Mouse (Mus musculus) neural tube, embryonic 13.5 days (tissue): Measurements from ENCODE around the gene Myo6. TPM values are rescaled to one million over a fixed set of nuclear protein-coding genes. Genes with fewer than 3 reads are reported as not detected.

Experiments
- ATAC-seq: fragments of 200-750 bp; cut with Nextera tagmentation; 2 replicates; pipeline ENCODE4 v1.8.0; 2017; ENCODE audit warnings: low read depth, mild to moderate bottlenecking, moderate TSS enrichment, moderate library complexity
- H3K27ac ChIP-seq: fragments of 300-500 bp; sonication (generic); replicated peaks from 2 replicates; pipeline ENCODE4 v1.5.1; 2015; ENCODE audit warnings: moderate library complexity, mild to moderate bottlenecking, inconsistent platforms
- H3K27me3 ChIP-seq: fragments of 300-500 bp; sonication (generic); 2 replicates; pipeline ENCODE4 v1.6.1; 2015; ENCODE audit warnings: mild to moderate bottlenecking, inconsistent platforms
- H3K36me3 ChIP-seq: fragments of 300-500 bp; sonication (generic); 2 replicates; pipeline ENCODE4 v1.6.1; 2015; ENCODE audit warnings: mild to moderate bottlenecking, inconsistent platforms
- H3K4me1 ChIP-seq: fragments of 300-500 bp; sonication (generic); replicated peaks from 2 replicates; pipeline ENCODE4 v1.6.1; 2015; ENCODE audit warnings: inconsistent platforms
- H3K4me2 ChIP-seq: fragments of 300-500 bp; sonication (generic); 2 replicates; pipeline ENCODE4 v1.6.1; 2015; ENCODE audit warnings: inconsistent platforms, mild to moderate bottlenecking, moderate library complexity
- H3K4me3 ChIP-seq: fragments of 300-500 bp; sonication (generic); 2 replicates; pipeline ENCODE4 v1.5.1; 2015; ENCODE audit warnings: mild to moderate bottlenecking, inconsistent platforms
- H3K9ac ChIP-seq: fragments of 300-500 bp; sonication (generic); 2 replicates; pipeline ENCODE4 v1.6.1; 2015; ENCODE audit warnings: moderate library complexity, mild to moderate bottlenecking, inconsistent platforms
- H3K9me3 ChIP-seq: fragments of 300-500 bp; sonication (generic); 2 replicates; pipeline ENCODE4 v1.6.1; 2016; ENCODE audit warnings: inconsistent platforms
- WGBS: fragments of 180-500 bp; shearing (Covaris S2); methylation state at CpG from one replicate; pipeline ENCODE4 v1.1.7; 2015; 5-methylcytosine and 5-hydroxymethylcytosine counted together
- polyA plus RNA-seq: library from polyadenylated mRNA; unstranded; fragments of >200 nt; fragmentation: Nextera tagmentation; extraction: Ambion mirVana; gene quantifications from 2 replicates; pipeline ENCODE4 v1.2.1, GENCODE M21; 2015

Gene Myo6
- polyA plus RNA-seq, 1 experiment from 2014 or later: 16.2 TPM

- no peaks in the 10 kb centered on the region for H3K36me3 ChIP-seq
- no peak overlapping the region; the same call in 1 of the 2 replicates for H3K4me3 ChIP-seq
- H3K4me2 ChIP-seq: peak overlapping the region; percentile 76
- H3K9ac ChIP-seq: no peak overlapping the region
- no peaks in the 10 kb centered on the region for H3K27me3 ChIP-seq
- no peak overlapping the region for H3K27ac ChIP-seq
- H3K9me3 ChIP-seq: no peaks in the 10 kb centered on the region
- no peak for ATAC-seq
- WGBS: 79% methylated on average over 6 of the region's 6 CpGs
- peaks cover 7% of the 10 kb centered on the region for H3K4me1 ChIP-seq
Measured at GRCm38 (mm10) chr9:80166425-80166824, 1.6 kb downstream of the Myo6 start.

- 84% methylated on average over 4 of the region's 4 CpGs for WGBS
- peaks cover 5% of the 10 kb centered on the region for H3K4me1 ChIP-seq
- H3K9ac ChIP-seq: no peak overlapping the region
- no peak for ATAC-seq
- H3K27ac ChIP-seq: no peak overlapping the region
- H3K4me2 ChIP-seq: 0 out of 2 replicates have a peak overlapping the region, but pooled peaks have one; percentile 1
- no peaks in the 10 kb centered on the region for H3K36me3 ChIP-seq
- H3K9me3 ChIP-seq: no peaks in the 10 kb centered on the region
- no peak overlapping the region for H3K4me3 ChIP-seq
- no peaks in the 10 kb centered on the region for H3K27me3 ChIP-seq
Measured at GRCm38 (mm10) chr9:80167089-80167488, 2.3 kb downstream of the Myo6 start.

- H3K4me3 ChIP-seq: no peak overlapping the region
- ATAC-seq: no peak
- no peaks in the 10 kb centered on the region for H3K9me3 ChIP-seq
- H3K36me3 ChIP-seq: no peaks in the 10 kb centered on the region
- peaks cover 11% of the 10 kb centered on the region for H3K4me1 ChIP-seq
- H3K27ac ChIP-seq: no peak overlapping the region
- no peaks in the 10 kb centered on the region for H3K27me3 ChIP-seq
- no peak overlapping the region for H3K4me2 ChIP-seq
- WGBS: 78% methylated on average over 9 of the region's 9 CpGs
- H3K9ac ChIP-seq: no peak overlapping the region
Measured at GRCm38 (mm10) chr9:80169551-80169950, 4.7 kb downstream of the Myo6 start.

- Histone ChIP-seq H3K9me3 (no peaks in the 10 kb centered on the region), H3K9ac (no peak overlapping the region), H3K36me3 (no peaks in the 10 kb centered on the region), H3K4me2 (no peak overlapping the region), H3K27me3 (no peaks in the 10 kb centered on the region), H3K4me3 (no peak overlapping the region), H3K4me1 (peaks cover 11% of the 10 kb centered on the region), H3K27ac (no peak overlapping the region)
- no peak for ATAC-seq
Measured at GRCm38 (mm10) chr9:80171241-80171640, 6.4 kb downstream of the Myo6 start.

GRCm38 (mm10) chr9:80172396-80173222, 7.8 kb downstream of the Myo6 start:
- no peak overlapping the region for H3K4me3 ChIP-seq
- no peak for ATAC-seq
- no peaks in the 10 kb centered on the region for H3K9me3 ChIP-seq
- H3K4me1 ChIP-seq: peaks cover 11% of the 10 kb centered on the region
- H3K9ac ChIP-seq: no peak overlapping the region
- WGBS: 52% methylated on average over 8 of the region's 8 CpGs
- no peaks in the 10 kb centered on the region for H3K36me3 ChIP-seq
- no peaks in the 10 kb centered on the region for H3K27me3 ChIP-seq
- H3K4me2 ChIP-seq: no peak overlapping the region
- H3K27ac ChIP-seq: 0 out of 2 replicates have a peak overlapping the region, but pooled peaks have one; percentile 33

- peak; percentile 70; the same call in 1 of the 2 replicates for ATAC-seq
- Histone ChIP-seq H3K9me3 (no peaks in the 10 kb centered on the region), H3K9ac (no peak overlapping the region), H3K27me3 (no peaks in the 10 kb centered on the region), H3K4me3 (no peak overlapping the region), H3K4me1 (peaks cover 12% of the 10 kb centered on the region), H3K27ac (0 out of 2 replicates have a peak overlapping the region, but pooled peaks have one; percentile 33), H3K4me2 (no peak overlapping the region), H3K36me3 (no peaks in the 10 kb centered on the region)
- WGBS: 29% methylated on average over 9 of the region's 9 CpGs
Measured at GRCm38 (mm10) chr9:80173629-80174028, 8.8 kb downstream of the Myo6 start.

GRCm38 (mm10) chr9:80176696-80177478, 12.1 kb downstream of the Myo6 start:
- Histone ChIP-seq H3K4me2 (no peak overlapping the region), H3K4me3 (no peak overlapping the region), H3K4me1 (peaks cover 18% of the 10 kb centered on the region), H3K36me3 (no peaks in the 10 kb centered on the region), H3K27ac (no peak overlapping the region), H3K9me3 (no peaks in the 10 kb centered on the region), H3K9ac (no peak overlapping the region), H3K27me3 (no peaks in the 10 kb centered on the region)
- 82% methylated on average over 13 of the region's 13 CpGs for WGBS
- no peak for ATAC-seq

GRCm38 (mm10) chr9:80178670-80179069, 13.8 kb downstream of the Myo6 start:
- no peak overlapping the region for H3K4me3 ChIP-seq
- no peak overlapping the region for H3K9ac ChIP-seq
- no peaks in the 10 kb centered on the region for H3K36me3 ChIP-seq
- H3K27ac ChIP-seq: no peak overlapping the region
- H3K9me3 ChIP-seq: no peaks in the 10 kb centered on the region
- H3K4me1 ChIP-seq: peaks cover 8% of the 10 kb centered on the region
- WGBS: 76% methylated on average over 2 of the region's 2 CpGs
- ATAC-seq: no peak
- H3K4me2 ChIP-seq: no peak overlapping the region
- H3K27me3 ChIP-seq: no peaks in the 10 kb centered on the region

- Histone ChIP-seq H3K4me3 (no peak overlapping the region), H3K4me1 (0 out of 2 replicates have a peak, but pooled peaks cover 7% of the 10 kb centered on the region), H3K9me3 (no peaks in the 10 kb centered on the region), H3K36me3 (no peaks in the 10 kb centered on the region), H3K4me2 (no peak overlapping the region), H3K9ac (no peak overlapping the region), H3K27ac (no peak overlapping the region), H3K27me3 (no peaks in the 10 kb centered on the region)
- 79% methylated on average over 4 of the region's 4 CpGs for WGBS
- ATAC-seq: no peak
Measured at GRCm38 (mm10) chr9:80179688-80180087, 14.9 kb downstream of the Myo6 start.

GRCm38 (mm10) chr9:80180771-80181170, 15.9 kb downstream of the Myo6 start:
- 84% methylated on average over 5 of the region's 5 CpGs for WGBS
- no peak overlapping the region for H3K27ac ChIP-seq
- no peaks in the 10 kb centered on the region for H3K36me3 ChIP-seq
- no peaks in the 10 kb centered on the region for H3K9me3 ChIP-seq
- H3K9ac ChIP-seq: no peak overlapping the region
- no peak overlapping the region for H3K4me2 ChIP-seq
- H3K4me3 ChIP-seq: no peak overlapping the region
- 0 out of 2 replicates have a peak, but pooled peaks cover 7% of the 10 kb centered on the region for H3K4me1 ChIP-seq
- no peaks in the 10 kb centered on the region for H3K27me3 ChIP-seq
- no peak for ATAC-seq

GRCm38 (mm10) chr9:80181692-80182091, 16.9 kb downstream of the Myo6 start:
- no peak for ATAC-seq
- 93% methylated on average over 1 of the region's 1 CpGs for WGBS

GRCm38 (mm10) chr9:80184138-80184537, 19.3 kb downstream of the Myo6 start:
- whole genome bisulfite sequencing: 60% methylated on average over 5 of the region's 5 CpGs
- Histone ChIP-seq H3K9ac (no peak overlapping the region), H3K27me3 (no peaks in the 10 kb centered on the region), H3K4me2 (no peak overlapping the region), H3K9me3 (no peaks in the 10 kb centered on the region), H3K27ac (no peak overlapping the region), H3K4me1 (0 out of 2 replicates have a peak, but pooled peaks cover under 1% of the 10 kb centered on the region), H3K36me3 (no peaks in the 10 kb centered on the region), H3K4me3 (no peak overlapping the region)
- no peak for ATAC-seq

More at GRCm38 (mm10) chr9:80181692-80182091, 16.9 kb downstream of the Myo6 start:
- Histone ChIP-seq H3K27me3 (no peaks in the 10 kb centered on the region), H3K4me3 (no peak overlapping the region), H3K27ac (no peak overlapping the region), H3K4me2 (no peak overlapping the region), H3K36me3 (no peaks in the 10 kb centered on the region), H3K9ac (no peak overlapping the region), H3K9me3 (no peaks in the 10 kb centered on the region), H3K4me1 (0 out of 2 replicates have a peak, but pooled peaks cover 7% of the 10 kb centered on the region)
